Mouse (Mus musculus) limb, embryonic 14.5 days (tissue): ENCODE measurements around the gene Wdr1. TPM values are rescaled to one million over a fixed set of nuclear protein-coding genes. Genes with fewer than 3 reads are reported as not detected.

ENCODE experiments used
- ATAC-seq: fragments of 200-750 bp; cut with Nextera tagmentation; 2 replicates; pipeline ENCODE4 v1.8.0; 2017; ENCODE audit warnings: low read depth, moderate number of reproducible peaks, moderate TSS enrichment; ENCODE audit not compliant: low FRiP score
- DNase-seq: peaks from one replicate; pipeline ENCODE4 v3.0.0-alpha.2; 2015; ENCODE audit warnings: low spot score
- H3K27ac ChIP-seq: fragments of 300-500 bp; sonication (generic); replicated peaks from 2 replicates; pipeline ENCODE4 v1.5.1; 2014; ENCODE audit warnings: low read depth, mild to moderate bottlenecking, low read length, moderate library complexity, mixed read lengths
- H3K27me3 ChIP-seq: fragments of 300-500 bp; sonication (generic); 2 replicates; pipeline ENCODE4 v1.6.1; 2014; ENCODE audit warnings: low read length, mixed read lengths; ENCODE audit not compliant: control insufficient read depth, insufficient read depth
- H3K36me3 ChIP-seq: fragments of 300-500 bp; sonication (generic); 2 replicates; pipeline ENCODE4 v1.6.1; 2014; ENCODE audit warnings: mild to moderate bottlenecking, low read length, moderate library complexity, mixed read lengths; ENCODE audit not compliant: control insufficient read depth, insufficient read depth
- H3K4me1 ChIP-seq: fragments of 300-500 bp; sonication (generic); 2 replicates; pipeline ENCODE4 v1.6.1; 2014; ENCODE audit warnings: antibody characterized with exemption, low read length, mixed read lengths; ENCODE audit not compliant: control insufficient read depth, insufficient read depth
- H3K4me2 ChIP-seq: fragments of 300-500 bp; sonication (generic); replicated peaks from 2 replicates; pipeline ENCODE4 v1.6.1; 2014; ENCODE audit warnings: low read depth, mild to moderate bottlenecking, low read length, moderate library complexity; ENCODE audit not compliant: severe bottlenecking
- H3K4me3 ChIP-seq: fragments of 300-500 bp; sonication (generic); replicated peaks from 2 replicates; pipeline ENCODE4 v1.5.1; 2014; ENCODE audit warnings: low read length
- H3K9ac ChIP-seq: fragments of 300-500 bp; sonication (generic); 2 replicates; pipeline ENCODE4 v1.6.1; 2014; ENCODE audit warnings: mild to moderate bottlenecking, low read depth, low read length, moderate library complexity; ENCODE audit not compliant: severe bottlenecking
- H3K9me3 ChIP-seq: fragments of 300-500 bp; sonication (generic); 2 replicates; pipeline ENCODE4 v1.6.1; 2016; ENCODE audit warnings: low read length; ENCODE audit not compliant: control insufficient read depth
- POLR2A ChIP-seq: fragments of 200-500 bp; IDR thresholded peaks from 2 replicates; pipeline ENCODE4 v1.8.0; 2012; ENCODE audit warnings: inconsistent platforms, mild to moderate bottlenecking, moderate library complexity, borderline replicate concordance; ENCODE audit not compliant: insufficient read depth, insufficient read length; ENCODE audit errors: extremely low read depth
- WGBS: fragments of 180-500 bp; shearing (Covaris S2); extraction: QIAGEN DNeasy Blood & Tissue Kit; methylation state at CpG from one replicate; pipeline ENCODE4 v1.1.7; 2014; 5-methylcytosine and 5-hydroxymethylcytosine counted together
- polyA plus RNA-seq, 2 experiments: library from polyadenylated mRNA; depleted of rRNA in 1 of 2; stranded (reverse) in 1 of 2; unstranded in 1 of 2; fragments of >200 nt; fragmentation: Nextera tagmentation in 1 of 2; extraction: Ambion mirVana in 1 of 2; gene quantifications; 2 replicates each; pipeline versions ENCODE4 v1.2.1 to v1.2.3; 2012 to 2014

Gene Wdr1
- polyA plus RNA-seq, 2 experiments: 136 to 231 TPM

DNA sequence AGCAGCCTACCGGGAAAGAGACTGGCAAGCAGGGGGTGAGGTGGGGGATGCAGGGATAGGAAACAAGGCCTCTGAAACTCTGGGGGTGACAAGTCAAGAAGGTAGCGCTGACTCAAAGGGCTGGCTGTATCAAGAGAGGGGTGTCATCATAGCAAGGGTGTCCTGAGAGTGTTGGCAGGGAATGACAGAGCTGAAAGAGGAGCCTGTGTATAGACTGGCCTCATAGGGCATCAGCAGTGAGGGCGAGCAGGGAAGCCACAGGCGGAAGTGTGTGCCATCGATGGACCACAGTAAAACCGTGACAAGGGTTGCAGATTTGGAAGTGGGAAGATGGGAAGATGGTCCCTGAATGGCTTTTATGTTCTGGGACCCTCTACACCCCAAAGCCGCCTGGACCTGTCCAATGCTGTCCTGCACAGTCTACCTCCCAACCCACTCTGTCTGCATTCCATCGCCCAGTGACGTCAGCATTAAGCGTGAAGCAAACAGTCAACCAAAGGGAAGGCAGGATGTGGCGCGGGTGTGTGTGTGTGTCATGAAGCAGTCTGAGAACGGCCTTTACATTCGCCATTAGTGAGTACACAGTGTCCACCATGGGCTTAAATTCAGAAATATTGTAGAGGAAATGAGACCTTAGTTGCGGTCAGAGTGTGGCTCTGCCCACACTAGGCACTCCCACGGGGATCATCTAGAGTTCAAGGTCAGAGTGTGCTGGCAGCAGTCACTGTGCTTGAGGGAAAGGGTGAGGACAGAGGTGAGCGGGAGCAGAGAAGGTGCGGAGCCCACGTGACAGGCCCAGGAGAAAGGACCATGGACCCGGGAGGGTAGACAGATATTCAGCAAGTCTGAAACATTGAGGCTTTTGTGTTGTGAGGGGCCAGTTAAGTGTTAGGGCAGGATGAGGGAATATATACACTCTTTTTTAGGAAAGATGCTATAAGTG, 74.1 kb downstream of the Wdr1 start:
- no peak for ATAC-seq

DNA sequence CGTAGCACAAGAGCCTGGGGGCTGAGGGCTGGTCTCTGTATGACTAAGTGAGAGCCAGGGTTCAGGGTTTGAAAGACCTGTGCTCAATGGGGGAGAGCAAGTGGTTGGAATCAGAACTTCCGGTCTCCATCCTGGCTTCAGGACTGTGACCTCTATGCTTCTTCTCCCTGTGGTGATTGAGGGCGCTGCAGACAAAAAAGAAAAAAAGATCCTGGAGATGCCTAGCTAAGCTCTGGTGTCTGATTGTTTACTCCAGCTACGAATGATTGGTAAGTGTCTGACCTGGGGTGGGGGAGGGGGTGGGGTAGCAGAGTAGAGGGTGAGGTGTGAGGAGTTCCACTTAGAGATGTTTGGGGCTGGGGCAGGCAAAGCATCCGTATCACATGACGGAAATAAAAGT, 75.0 kb downstream of the Wdr1 start:
- Histone ChIP-seq H3K9ac (no peak overlapping the region), H3K27me3 (no peaks in the 10 kb centered on the region), H3K4me3 (no peak overlapping the region), H3K27ac (no peak overlapping the region), H3K4me1 (no peaks in the 10 kb centered on the region), H3K36me3 (no peaks in the 10 kb centered on the region), H3K9me3 (no peaks in the 10 kb centered on the region), H3K4me2 (no peak overlapping the region)
- no peak for TF ChIP-seq POLR2A
- ATAC-seq (no peak), DNase-seq (no peak)
- WGBS: 44% methylated on average over 6 of the region's 6 CpGs

More for the DNA sequence above, 74.1 kb downstream of the Wdr1 start:
- WGBS: 83% methylated on average over 19 of the region's 20 CpGs
- H3K27ac ChIP-seq: no peak overlapping the region
- no peak for DNase-seq
- no peaks in the 10 kb centered on the region for H3K27me3 ChIP-seq
- no peak overlapping the region for H3K9ac ChIP-seq
- no peak overlapping the region for H3K4me2 ChIP-seq
- no peak overlapping the region for H3K4me3 ChIP-seq
- TF ChIP-seq POLR2A: no peak
- no peaks in the 10 kb centered on the region for H3K9me3 ChIP-seq
- no peaks in the 10 kb centered on the region for H3K36me3 ChIP-seq
- no peaks in the 10 kb centered on the region for H3K4me1 ChIP-seq

GRCm38 (mm10) chr5:38487247-38487646, 75.8 kb downstream of the Wdr1 start:
- WGBS: 69% methylated on average over 4 of the region's 4 CpGs
- Histone ChIP-seq H3K4me1 (no peaks in the 10 kb centered on the region), H3K4me3 (no peak overlapping the region), H3K9me3 (no peaks in the 10 kb centered on the region), H3K4me2 (no peak overlapping the region), H3K36me3 (no peaks in the 10 kb centered on the region), H3K9ac (no peak overlapping the region), H3K27me3 (no peaks in the 10 kb centered on the region), H3K27ac (no peak overlapping the region)
- DNase-seq: no peak
- TF ChIP-seq POLR2A: no peak
- no peak for ATAC-seq

- Histone ChIP-seq H3K27ac (no peak overlapping the region), H3K4me2 (no peak overlapping the region), H3K4me3 (no peak overlapping the region), H3K4me1 (no peaks in the 10 kb centered on the region), H3K27me3 (no peaks in the 10 kb centered on the region), H3K9me3 (no peaks in the 10 kb centered on the region), H3K9ac (no peak overlapping the region), H3K36me3 (no peaks in the 10 kb centered on the region)
- ATAC-seq (no peak), DNase-seq (no peak)
- 69% methylated on average over 4 of the region's 4 CpGs for WGBS
- no peak for TF ChIP-seq POLR2A
Measured at GRCm38 (mm10) chr5:38485946-38486345, 77.1 kb downstream of the Wdr1 start.

GRCm38 (mm10) chr5:38483518-38484110, 79.4 kb downstream of the Wdr1 start:
- no peak overlapping the region for H3K9ac ChIP-seq
- H3K27me3 ChIP-seq: no peaks in the 10 kb centered on the region
- H3K4me1 ChIP-seq: peaks cover 10% of the 10 kb centered on the region; the same call in 1 of the 2 replicates
- H3K27ac ChIP-seq: no peak overlapping the region
- no peak for DNase-seq
- no peak for ATAC-seq
- no peak for TF ChIP-seq POLR2A
- 46% methylated on average over 7 of the region's 7 CpGs for WGBS
- H3K36me3 ChIP-seq: no peaks in the 10 kb centered on the region
- no peak overlapping the region for H3K4me2 ChIP-seq
- no peak overlapping the region for H3K4me3 ChIP-seq
- no peaks in the 10 kb centered on the region for H3K9me3 ChIP-seq
